ENCODE assay signal across 11 mouse cellular contexts in genomic region chr3:84478195-84478594, GRCm38 (mm10). TPM values are rescaled to one million over a fixed set of nuclear protein-coding genes. Genes with fewer than 3 reads are reported as not detected.
DNase-seq lines count a peak whose midpoint lies in the region; ATAC-seq lines count a peak whose summit lies in the region.
"Had no signal": no experiment of that assay in that cellular context is flagged by ENCODE, and none has a peak within 500 bp of the region (broad histone marks: within the 10 kb centered on the region; RNA-seq: fewer than 3 reads in every experiment).

No protein-coding gene starts in this region.

- ATAC-seq in heart, embryonic 15.5 days (replicated peaks; ENCODE audit: insufficient number of reproducible peaks, insufficient read depth, low FRiP score, low read depth): no peak
- no peak for ATAC-seq in embryonic facial prominence, embryonic 15.5 days (ENCODE audit: insufficient number of reproducible peaks, low FRiP score, low TSS enrichment, low read depth)
- ATAC-seq in limb, embryonic 12.5 days (ENCODE audit: insufficient number of reproducible peaks, insufficient read depth, low FRiP score, low TSS enrichment, low read depth): no peak
- ATAC-seq in neural tube, embryonic 12.5 days (ENCODE audit: low FRiP score, low read depth): peak; percentile 31; the same call in 1 of the 2 replicates

- 19% methylated on average over 7 of the region's 7 CpGs for WGBS in heart, embryonic 15.5 days
- WGBS in embryonic facial prominence, embryonic 15.5 days: 24% methylated on average over 7 of the region's 7 CpGs
- 2% methylated on average over 7 of the region's 7 CpGs for WGBS in limb, embryonic 12.5 days
- WGBS in neural tube, embryonic 12.5 days: 3% methylated on average over 7 of the region's 7 CpGs

- H3K27ac ChIP-seq in heart, embryonic 15.5 days: no peak overlapping the region
- no peak overlapping the region for H3K27ac ChIP-seq in embryonic facial prominence, embryonic 15.5 days (replicated peaks)
- no peak overlapping the region for H3K27ac ChIP-seq in limb, embryonic 12.5 days
- H3K27ac ChIP-seq in neural tube, embryonic 12.5 days: no peak overlapping the region

- H3K4me3 ChIP-seq in heart, embryonic 15.5 days: peak overlapping the region; percentile 64; the same call in 1 of the 2 replicates
- H3K4me3 ChIP-seq in embryonic facial prominence, embryonic 15.5 days (replicated peaks): peak overlapping the region; percentile 63; the same call in 1 of the 2 replicates
- peak overlapping the region; percentile 65; the same call in 1 of the 2 replicates for H3K4me3 ChIP-seq in limb, embryonic 12.5 days (replicated peaks)
- H3K4me3 ChIP-seq in neural tube, embryonic 12.5 days: no peak overlapping the region

- no peaks in the 10 kb centered on the region for H3K36me3 ChIP-seq in heart, embryonic 15.5 days
- H3K36me3 ChIP-seq in embryonic facial prominence, embryonic 15.5 days: no peaks in the 10 kb centered on the region
- H3K36me3 ChIP-seq in limb, embryonic 12.5 days: no peaks in the 10 kb centered on the region
- no peaks in the 10 kb centered on the region for H3K36me3 ChIP-seq in neural tube, embryonic 12.5 days

- intact Hi-C loops in heart, postnatal 10 days (cut with DNase I): loop anchor here (5.0 kb wide), 1 partner anchor 66 kb away; no protein-coding TSS in a partner anchor

- H3K9me3 ChIP-seq in heart, embryonic 15.5 days (replicated peaks): no peaks in the 10 kb centered on the region
- H3K9me3 ChIP-seq in embryonic facial prominence, embryonic 15.5 days (replicated peaks): no peaks in the 10 kb centered on the region
- H3K9me3 ChIP-seq in limb, embryonic 12.5 days: no peaks in the 10 kb centered on the region
- H3K9me3 ChIP-seq in neural tube, embryonic 12.5 days: no peaks in the 10 kb centered on the region

- H3K4me2 ChIP-seq in heart, embryonic 15.5 days: no peak overlapping the region
- peak overlapping the region; percentile 19; the same call in 1 of the 2 replicates for H3K4me2 ChIP-seq in embryonic facial prominence, embryonic 15.5 days (replicated peaks)
- peak overlapping the region; percentile 98; the same call in 1 of the 2 replicates for H3K4me2 ChIP-seq in limb, embryonic 12.5 days
- peak overlapping the region; percentile 99 for H3K4me2 ChIP-seq in neural tube, embryonic 12.5 days (replicated peaks)

- peaks cover 69% of the 10 kb centered on the region for H3K27me3 ChIP-seq in heart, embryonic 15.5 days
- H3K27me3 ChIP-seq in embryonic facial prominence, embryonic 15.5 days: peaks cover 25% of the 10 kb centered on the region
- H3K27me3 ChIP-seq in limb, embryonic 12.5 days: peaks cover 73% of the 10 kb centered on the region
- peaks cover 18% of the 10 kb centered on the region for H3K27me3 ChIP-seq in neural tube, embryonic 12.5 days (replicated peaks)

- DNase-seq in heart, postnatal 10 days: no peak
- DNase-seq in layer of hippocampus, postnatal 25 days (ENCODE audit: extremely low spot score in 1 of 2, low spot score in 1 of 2): no peak
- no peak for DNase-seq in kidney, postnatal 14 days
- no peak for DNase-seq in right cerebral cortex, postnatal 10 days (ENCODE audit: low spot score in 2 of 2)
- DNase-seq: cerebellum, adult 2 months; heart, adult 11 months; layer of hippocampus, adult 9-11 months had no signal

- H3K4me1 ChIP-seq in heart, embryonic 15.5 days (replicated peaks): peaks cover 30% of the 10 kb centered on the region
- H3K4me1 ChIP-seq in embryonic facial prominence, embryonic 15.5 days: peaks cover 46% of the 10 kb centered on the region
- peaks cover 34% of the 10 kb centered on the region for H3K4me1 ChIP-seq in limb, embryonic 12.5 days (replicated peaks)
- H3K4me1 ChIP-seq in neural tube, embryonic 12.5 days: peaks cover 34% of the 10 kb centered on the region

- no peak overlapping the region for H3K9ac ChIP-seq in heart, embryonic 15.5 days
- H3K9ac ChIP-seq in embryonic facial prominence, embryonic 15.5 days: no peak overlapping the region
- H3K9ac ChIP-seq in limb, embryonic 12.5 days (replicated peaks): no peak overlapping the region
- no peak overlapping the region for H3K9ac ChIP-seq in neural tube, embryonic 12.5 days

RNA-seq across cellular contexts. Expression of gene Fhdc1, which starts 2.0 kb away (rescaled TPM):
- 1.2 and 2.3 TPM in 2 replicates for polyA plus RNA-seq in heart, embryonic 15.5 days (2015; fragmentation: Nextera tagmentation; extraction: Ambion mirVana)
- total RNA-seq in heart, postnatal 10 days (2021): 1 to 10 TPM in 1 of 2 experiments, under 1 TPM in 1; 0.41 to 1.2 TPM
- 10.8 and 11.4 TPM in 2 replicates for polyA plus RNA-seq in embryonic facial prominence, embryonic 15.5 days (2015; fragmentation: Nextera tagmentation; extraction: Ambion mirVana)
- polyA plus RNA-seq in limb, embryonic 12.5 days (2016; fragmentation: Nextera tagmentation; extraction: Ambion mirVana): 5.5 and 9.4 TPM in 2 replicates
- 9.8 and 10.2 TPM in 2 replicates for polyA plus RNA-seq in neural tube, embryonic 12.5 days (2016; fragmentation: Nextera tagmentation; extraction: Ambion mirVana)
- total RNA-seq in layer of hippocampus, postnatal 25 days (2021): 1 to 10 TPM; 2.0 to 2.9 TPM
